In the genomic region with DNA sequence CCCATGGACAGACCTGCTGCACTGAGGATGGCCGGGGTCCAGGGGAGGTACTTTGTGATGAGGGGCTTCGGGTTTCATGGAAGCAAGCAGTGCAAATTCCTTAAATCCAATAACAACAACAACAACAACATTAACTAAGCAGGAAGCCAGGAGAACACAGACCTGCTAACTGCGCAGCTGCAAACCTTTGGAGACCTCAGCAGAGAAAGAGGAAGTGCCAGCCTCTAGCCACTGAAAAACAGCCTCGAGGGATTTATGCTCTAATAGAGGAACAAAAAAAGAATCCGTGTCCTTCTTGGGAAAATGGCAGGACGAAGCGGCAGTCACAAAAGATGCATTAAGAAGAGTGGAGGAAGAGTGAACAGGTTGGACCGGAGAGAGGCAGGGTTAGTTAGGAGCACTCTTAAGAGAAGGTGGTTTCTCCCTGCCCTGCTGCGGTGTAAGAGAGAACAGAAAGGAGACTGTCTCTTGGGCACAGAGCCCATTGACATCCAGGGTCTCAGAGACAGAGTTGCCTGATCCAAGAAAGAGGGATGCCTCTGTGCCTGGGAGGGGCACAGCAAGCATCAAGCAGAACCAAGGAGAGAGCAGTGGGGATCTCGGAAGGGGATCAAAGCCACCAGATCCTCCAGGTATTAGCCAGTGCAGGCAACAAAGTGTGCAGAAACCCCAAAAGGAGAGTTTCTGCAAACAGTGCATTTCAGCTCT, we compare ENCODE assay signal across 19 mouse cellular contexts.
DNase-seq lines count a peak whose midpoint lies in the region; ATAC-seq and TF ChIP-seq lines count a peak whose summit lies in the region.
"Had no signal": no experiment of that assay in that cellular context is flagged by ENCODE, and none has a peak within 500 bp of the region (broad histone marks: within the 10 kb centered on the region; RNA-seq: fewer than 3 reads in every experiment).

No protein-coding gene starts in this region.

- H3K4me3 ChIP-seq in heart, embryonic 10.5 days = no peak overlapping the region
- H3K4me3 ChIP-seq in stomach, embryonic 15.5 days (replicated peaks) = no peak overlapping the region
- no peak overlapping the region for H3K4me3 ChIP-seq in stomach, postnatal 0 days (ENCODE audit: low read depth, low read length)
- H3K4me3 ChIP-seq: embryonic facial prominence, embryonic 13.5 days; heart, embryonic 12.5 days; hindbrain, embryonic 15.5 days; liver, embryonic 12.5 days; lung, embryonic 15.5 days had no signal

- peak; percentile 4 to 8 for DNase-seq in heart, adult 9 months (ENCODE audit: low spot score in 2 of 2)
- DNase-seq in heart, embryonic 10.5 days (ENCODE audit: low spot score) = no peak
- DNase-seq in stomach, postnatal 0 days (ENCODE audit: low spot score) = no peak
- peak; percentile 57 for DNase-seq in thymus, postnatal 4 days
- no peak for DNase-seq in kidney, adult 8-10 months
- DNase-seq in kidney, postnatal 25 days = no peak
- DNase-seq: adrenal gland, postnatal 10 days; cerebellum, adult 18-20 months; gastrocnemius, postnatal 10 days; kidney, adult 11 months; kidney, postnatal 4 days; right cerebral cortex, postnatal 25 days had no signal

- no peaks in the 10 kb centered on the region; the same call in 1 of the 2 replicates for H3K27me3 ChIP-seq in heart, embryonic 10.5 days (ENCODE audit: insufficient read depth, poor library complexity, severe bottlenecking)
- no peaks in the 10 kb centered on the region for H3K27me3 ChIP-seq in stomach, embryonic 15.5 days (replicated peaks)
- no peaks in the 10 kb centered on the region for H3K27me3 ChIP-seq in stomach, postnatal 0 days (ENCODE audit: control insufficient read depth, insufficient read depth, low read length)
- H3K27me3 ChIP-seq: heart, embryonic 12.5 days; hindbrain, embryonic 15.5 days; liver, embryonic 12.5 days; lung, embryonic 15.5 days had no signal

- no peak for ATAC-seq in stomach, embryonic 15.5 days (ENCODE audit: insufficient read depth, low FRiP score, low read depth)
- no peak for ATAC-seq in stomach, postnatal 0 days (ENCODE audit: low FRiP score, low TSS enrichment)
- peak; percentile 51; the same call in 1 of the 2 replicates for ATAC-seq in megakaryocyte, adult 5-6 weeks (ENCODE audit: poor library complexity, severe bottlenecking)
- ATAC-seq: liver, embryonic 12.5 days had no signal

- 66% methylated on average over 10 of the region's 10 CpGs for WGBS in heart, embryonic 10.5 days
- 67% methylated on average over 10 of the region's 10 CpGs for WGBS in stomach, embryonic 15.5 days
- WGBS in stomach, postnatal 0 days = 61% methylated on average over 10 of the region's 10 CpGs

- no peak for TF ChIP-seq EP300 in stomach, postnatal 0 days (optimal IDR thresholded peaks at IDR 0.05)

- H3K27ac ChIP-seq in heart, embryonic 10.5 days = no peak overlapping the region
- H3K27ac ChIP-seq in stomach, embryonic 15.5 days = 0 out of 2 replicates have a peak overlapping the region, but pooled peaks have one; percentile 48
- H3K27ac ChIP-seq in stomach, postnatal 0 days (replicated peaks) = no peak overlapping the region
- H3K27ac ChIP-seq: embryonic facial prominence, embryonic 13.5 days; hindbrain, embryonic 15.5 days; liver, embryonic 12.5 days; lung, embryonic 15.5 days had no signal

- H3K4me1 ChIP-seq in heart, embryonic 10.5 days = peaks cover 10% of the 10 kb centered on the region
- 0 out of 2 replicates have a peak, but pooled peaks cover 3% of the 10 kb centered on the region for H3K4me1 ChIP-seq in stomach, embryonic 15.5 days
- H3K4me1 ChIP-seq in stomach, postnatal 0 days (replicated peaks; ENCODE audit: control insufficient read depth, insufficient read depth) = no peaks in the 10 kb centered on the region
- H3K4me1 ChIP-seq: hindbrain, embryonic 15.5 days; liver, embryonic 12.5 days had no signal

- H3K9me3 ChIP-seq in heart, embryonic 10.5 days = no peaks in the 10 kb centered on the region
- no peaks in the 10 kb centered on the region for H3K9me3 ChIP-seq in stomach, embryonic 15.5 days
- H3K9me3 ChIP-seq in stomach, postnatal 0 days (ENCODE audit: control insufficient read depth, low read length) = no peaks in the 10 kb centered on the region
- H3K9me3 ChIP-seq: embryonic facial prominence, embryonic 13.5 days; heart, embryonic 12.5 days; hindbrain, embryonic 15.5 days; liver, embryonic 12.5 days; lung, embryonic 15.5 days had no signal

- no peak overlapping the region for H3K9ac ChIP-seq in stomach, embryonic 15.5 days
- no peak overlapping the region for H3K9ac ChIP-seq in stomach, postnatal 0 days (ENCODE audit: low read length)
- H3K9ac ChIP-seq: embryonic facial prominence, embryonic 13.5 days; heart, embryonic 12.5 days; hindbrain, embryonic 15.5 days; liver, embryonic 12.5 days; lung, embryonic 15.5 days had no signal

- no peak overlapping the region for H3K4me2 ChIP-seq in stomach, embryonic 15.5 days
- H3K4me2 ChIP-seq in stomach, postnatal 0 days (replicated peaks; ENCODE audit: low read depth) = no peak overlapping the region
- H3K4me2 ChIP-seq: embryonic facial prominence, embryonic 13.5 days; heart, embryonic 12.5 days; hindbrain, embryonic 15.5 days; liver, embryonic 12.5 days; lung, embryonic 15.5 days had no signal

- no peak for TF ChIP-seq CTCF in stomach, postnatal 0 days (IDR thresholded peaks at IDR 0.05; ENCODE audit: low read depth)

- H3K36me3 ChIP-seq in heart, embryonic 10.5 days = no peaks in the 10 kb centered on the region
- no peaks in the 10 kb centered on the region for H3K36me3 ChIP-seq in stomach, embryonic 15.5 days
- no peaks in the 10 kb centered on the region for H3K36me3 ChIP-seq in stomach, postnatal 0 days (ENCODE audit: control insufficient read depth, insufficient read depth, low read length)
- H3K36me3 ChIP-seq: embryonic facial prominence, embryonic 13.5 days; heart, embryonic 12.5 days; hindbrain, embryonic 15.5 days; liver, embryonic 12.5 days; lung, embryonic 15.5 days had no signal

Comparison
In these comparisons a context has a peak if more than half of its experiments do, and no peak if none do; other contexts are left out.
1. DNase-seq: peak in heart, adult 9 months (2 of 2) and thymus, postnatal 4 days (single experiment); none in heart, embryonic 10.5 days (single experiment), stomach, postnatal 0 days (single experiment), kidney, adult 8-10 months (0 of 2) and kidney, postnatal 25 days (0 of 2).